8 mouse cellular contexts compared by ENCODE assay signal in genomic region chr1:181150431-181150826, GRCm38 (mm10). TPM values are rescaled to one million over a fixed set of nuclear protein-coding genes. Genes with fewer than 3 reads are reported as not detected.
DNase-seq lines count a peak whose midpoint lies in the region; ATAC-seq and TF ChIP-seq lines count a peak whose summit lies in the region.

No protein-coding gene starts in this region.

- no peak for TF ChIP-seq EP300 in heart, postnatal 0 days (IDR thresholded peaks at IDR 0.05; ENCODE audit: low read depth)

- no peak for DNase-seq in heart, postnatal 0 days (ENCODE audit: low spot score)
- no peak for DNase-seq in heart, postnatal 4 days
- DNase-seq in embryonic facial prominence, embryonic 11.5 days (ENCODE audit: low spot score), result no peak
- no peak for DNase-seq in hindbrain, embryonic 14.5 days (ENCODE audit: low spot score)
- no peak for DNase-seq in midbrain, embryonic 14.5 days
- DNase-seq in natural killer cell, adult 2 months (ENCODE audit: low spot score in 2 of 2), result no peak
- DNase-seq in layer of hippocampus, adult 8-10 months (ENCODE audit: low spot score in 2 of 2), result no peak
- no peak for DNase-seq in layer of hippocampus, postnatal 36 days

- peaks cover 11% of the 10 kb centered on the region for H3K36me3 ChIP-seq in heart, postnatal 0 days (replicated peaks; ENCODE audit: control insufficient read depth, insufficient read depth, low read length)
- no peaks in the 10 kb centered on the region for H3K36me3 ChIP-seq in embryonic facial prominence, embryonic 11.5 days (replicated peaks; ENCODE audit: control insufficient read depth, insufficient read depth, low read depth, low read length)
- peaks cover 11% of the 10 kb centered on the region for H3K36me3 ChIP-seq in hindbrain, embryonic 14.5 days (replicated peaks; ENCODE audit: control insufficient read depth, insufficient read depth)
- no peaks in the 10 kb centered on the region for H3K36me3 ChIP-seq in midbrain, embryonic 14.5 days (ENCODE audit: control insufficient read depth, insufficient read depth, low read length)

- no peaks in the 10 kb centered on the region for H3K27me3 ChIP-seq in heart, postnatal 0 days (ENCODE audit: control insufficient read depth, insufficient read depth, low read length)
- H3K27me3 ChIP-seq in embryonic facial prominence, embryonic 11.5 days (ENCODE audit: control insufficient read depth, insufficient read depth, low read length), result no peaks in the 10 kb centered on the region
- no peaks in the 10 kb centered on the region for H3K27me3 ChIP-seq in hindbrain, embryonic 14.5 days (ENCODE audit: control insufficient read depth, insufficient read depth, low read length)
- H3K27me3 ChIP-seq in midbrain, embryonic 14.5 days (ENCODE audit: control insufficient read depth, insufficient read depth, low read length), result no peaks in the 10 kb centered on the region

- H3K9me3 ChIP-seq in heart, postnatal 0 days (replicated peaks; ENCODE audit: control insufficient read depth, low read length), result no peaks in the 10 kb centered on the region
- no peaks in the 10 kb centered on the region for H3K9me3 ChIP-seq in embryonic facial prominence, embryonic 11.5 days (replicated peaks; ENCODE audit: control insufficient read depth, low read length)
- no peaks in the 10 kb centered on the region for H3K9me3 ChIP-seq in hindbrain, embryonic 14.5 days (ENCODE audit: control insufficient read depth, low read length)
- no peaks in the 10 kb centered on the region for H3K9me3 ChIP-seq in midbrain, embryonic 14.5 days (ENCODE audit: control insufficient read depth, low read length)

- no peak overlapping the region for H3K4me2 ChIP-seq in heart, postnatal 0 days (ENCODE audit: low read depth, low read length)
- H3K4me2 ChIP-seq in embryonic facial prominence, embryonic 11.5 days (ENCODE audit: low read depth, low read length), result no peak overlapping the region
- H3K4me2 ChIP-seq in hindbrain, embryonic 14.5 days (replicated peaks), result no peak overlapping the region
- H3K4me2 ChIP-seq in midbrain, embryonic 14.5 days (ENCODE audit: low read length), result no peak overlapping the region

- H3K27ac ChIP-seq in heart, postnatal 0 days (ENCODE audit: low read depth), result no peak overlapping the region
- no peak overlapping the region for H3K27ac ChIP-seq in embryonic facial prominence, embryonic 11.5 days (replicated peaks; ENCODE audit: low read depth, low read length)
- no peak overlapping the region for H3K27ac ChIP-seq in hindbrain, embryonic 14.5 days
- H3K27ac ChIP-seq in midbrain, embryonic 14.5 days (replicated peaks; ENCODE audit: low read depth, low read length), result no peak overlapping the region

- WGBS in heart, postnatal 0 days, result 66% methylated on average over 3 of the region's 3 CpGs
- WGBS in embryonic facial prominence, embryonic 11.5 days, result 67% methylated on average over 3 of the region's 3 CpGs
- 67% methylated on average over 3 of the region's 3 CpGs for WGBS in hindbrain, embryonic 14.5 days
- WGBS in midbrain, embryonic 14.5 days, result 64% methylated on average over 3 of the region's 3 CpGs

- H3K4me1 ChIP-seq in heart, postnatal 0 days (ENCODE audit: control insufficient read depth, insufficient read depth), result peaks cover 8% of the 10 kb centered on the region
- no peaks in the 10 kb centered on the region for H3K4me1 ChIP-seq in embryonic facial prominence, embryonic 11.5 days (ENCODE audit: control insufficient read depth, insufficient read depth, low read length)
- H3K4me1 ChIP-seq in hindbrain, embryonic 14.5 days (replicated peaks; ENCODE audit: control insufficient read depth, insufficient read depth, low read length), result peaks cover 20% of the 10 kb centered on the region
- H3K4me1 ChIP-seq in midbrain, embryonic 14.5 days (ENCODE audit: control insufficient read depth, insufficient read depth, low read length), result peaks cover 12% of the 10 kb centered on the region

- no peak for ATAC-seq in heart, postnatal 0 days (ENCODE audit: insufficient read depth, low read depth)
- ATAC-seq in embryonic facial prominence, embryonic 11.5 days (replicated peaks; ENCODE audit: insufficient number of reproducible peaks, low FRiP score, low TSS enrichment, low read depth), result no peak
- ATAC-seq in hindbrain, embryonic 14.5 days (ENCODE audit: low FRiP score), result peak; percentile 34; the same call in 1 of the 2 replicates
- 0 out of 2 replicates have a peak, but pooled peaks have one; percentile 25 for ATAC-seq in midbrain, embryonic 14.5 days (ENCODE audit: low FRiP score, low TSS enrichment)

- no peak for TF ChIP-seq CTCF in heart, postnatal 0 days (IDR thresholded peaks at IDR 0.05; ENCODE audit: low read depth)

- no peak overlapping the region for H3K9ac ChIP-seq in heart, postnatal 0 days (replicated peaks; ENCODE audit: low read depth, low read length)
- H3K9ac ChIP-seq in embryonic facial prominence, embryonic 11.5 days (replicated peaks; ENCODE audit: low read length), result no peak overlapping the region
- H3K9ac ChIP-seq in hindbrain, embryonic 14.5 days, result no peak overlapping the region
- H3K9ac ChIP-seq in midbrain, embryonic 14.5 days (replicated peaks; ENCODE audit: low read length), result no peak overlapping the region

- peak overlapping the region; percentile 94 for H3K4me3 ChIP-seq in heart, postnatal 0 days (ENCODE audit: low read depth, low read length)
- H3K4me3 ChIP-seq in embryonic facial prominence, embryonic 11.5 days (ENCODE audit: low read depth, low read length), result peak overlapping the region; percentile 97
- H3K4me3 ChIP-seq in hindbrain, embryonic 14.5 days (replicated peaks; ENCODE audit: low read length), result peak overlapping the region; percentile 84; the same call in 1 of the 2 replicates
- no peak overlapping the region for H3K4me3 ChIP-seq in midbrain, embryonic 14.5 days (replicated peaks; ENCODE audit: low read depth, low read length)

RNA-seq across cellular contexts. Expression of gene Cnih4, which starts 5.9 kb away (rescaled TPM):
- total RNA-seq in heart, postnatal 0 days (2014; rRNA removed; ENCODE audit: low replicate concordance), result 26.2 and 60.1 TPM in 2 replicates
- 123 and 136 TPM in 2 replicates for polyA plus RNA-seq in heart, postnatal 0 days (2015; fragmentation: Nextera tagmentation; extraction: Ambion mirVana)
- 10 to 100 TPM; 52.8 to 58.1 TPM for total RNA-seq in heart, postnatal 4 days (2021)
- 89.0 and 92.0 TPM in 2 replicates for polyA plus RNA-seq in embryonic facial prominence, embryonic 11.5 days (2014; fragmentation: Nextera tagmentation; extraction: Ambion mirVana)
- polyA plus RNA-seq in hindbrain, embryonic 14.5 days (2014; fragmentation: Nextera tagmentation; extraction: Ambion mirVana), result 52.7 and 53.6 TPM in 2 replicates
- polyA plus RNA-seq in midbrain, embryonic 14.5 days (2014; fragmentation: Nextera tagmentation; extraction: Ambion mirVana), result 58.0 and 58.6 TPM in 2 replicates
- total RNA-seq in layer of hippocampus, adult 8-10 months (2022), result 10 to 100 TPM; 27.8 to 32.6 (median 29.1) TPM
- total RNA-seq in layer of hippocampus, postnatal 36 days (2021), result 10 to 100 TPM; 28.7 to 33.1 TPM

RNA-seq across cellular contexts. Expression of gene Nvl, which starts 6.4 kb away (rescaled TPM):
- 8.4 and 13.9 TPM in 2 replicates for total RNA-seq in heart, postnatal 0 days (2014; rRNA removed; ENCODE audit: low replicate concordance)
- 8.3 and 8.8 TPM in 2 replicates for polyA plus RNA-seq in heart, postnatal 0 days (2015; fragmentation: Nextera tagmentation; extraction: Ambion mirVana)
- 10 to 100 TPM; 12.0 to 15.0 TPM for total RNA-seq in heart, postnatal 4 days (2021)
- polyA plus RNA-seq in embryonic facial prominence, embryonic 11.5 days (2014; fragmentation: Nextera tagmentation; extraction: Ambion mirVana), result 36.3 and 40.9 TPM in 2 replicates
- 36.4 and 39.3 TPM in 2 replicates for polyA plus RNA-seq in hindbrain, embryonic 14.5 days (2014; fragmentation: Nextera tagmentation; extraction: Ambion mirVana)
- 38.4 and 39.5 TPM in 2 replicates for polyA plus RNA-seq in midbrain, embryonic 14.5 days (2014; fragmentation: Nextera tagmentation; extraction: Ambion mirVana)
- 10 to 100 TPM; 31.7 to 44.4 (median 37.4) TPM for total RNA-seq in layer of hippocampus, adult 8-10 months (2022)
- 10 to 100 TPM; 32.4 to 38.1 TPM for total RNA-seq in layer of hippocampus, postnatal 36 days (2021)

Comparison
In these comparisons a context has a peak if more than half of its experiments do, and no peak if none do; other contexts are left out.
1. ATAC-seq: peak in hindbrain, embryonic 14.5 days (single experiment) and midbrain, embryonic 14.5 days (single experiment); none in heart, postnatal 0 days (single experiment) and embryonic facial prominence, embryonic 11.5 days (single experiment).